Mouse (Mus musculus): ENCODE measurements around the gene Prune1.

The Prune1 gene

DNA sequence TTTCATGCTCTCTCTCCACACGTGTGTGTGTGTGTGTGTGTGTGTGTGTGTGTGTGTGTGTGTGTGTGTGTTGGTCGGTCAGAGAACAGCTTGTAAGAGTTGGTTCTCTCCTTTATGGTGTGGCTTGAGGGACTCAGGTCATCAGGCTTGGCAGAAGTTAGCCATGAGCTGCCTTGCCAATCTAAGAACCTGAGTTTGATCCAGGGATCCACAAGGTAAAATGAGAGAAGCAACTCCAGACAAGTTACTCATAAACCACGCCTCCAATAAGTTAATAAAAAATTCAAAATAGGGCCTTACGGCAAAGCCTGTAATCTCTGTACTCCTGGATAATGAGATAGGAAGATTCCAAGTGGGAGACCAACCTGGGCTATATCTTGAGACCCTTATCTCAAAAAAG is 73.6 kb downstream of the Prune1 start:
- DNase-seq: no peak

DNA sequence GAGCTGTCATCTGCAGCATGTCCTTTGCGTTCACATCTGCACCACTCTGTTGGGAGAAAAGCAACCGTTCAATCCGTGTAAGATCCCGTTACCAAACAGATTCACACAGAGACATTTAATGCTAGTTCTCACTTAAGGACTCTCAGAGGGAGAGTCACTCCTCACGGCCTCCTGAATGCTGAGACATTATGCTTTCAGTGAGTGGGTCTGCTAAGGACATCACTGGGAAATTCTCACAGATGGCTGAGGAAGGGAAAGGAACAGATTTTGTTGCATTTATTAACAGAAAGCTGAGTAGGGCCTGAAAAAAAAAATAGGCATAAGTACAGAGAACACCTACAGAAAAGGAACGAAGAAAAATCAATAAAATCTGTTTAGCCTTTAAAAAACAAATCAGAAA is 78.0 kb downstream of the Prune1 start:
- DNase-seq: no peak
